Mouse (Mus musculus) heart, adult 9 months (tissue): ENCODE data around the gene Xpo1.
A peak's percentile ranks its signal among the peaks of the same experiment; 100 is the strongest.
"Not testable (repeated sequence)": the region's sequence is repeated elsewhere in the genome, so short reads cannot be mapped to it uniquely, and the experiment has no call there.

Experiments used
- DNase-seq, 2 experiments: peaks; one replicate each; pipeline ENCODE4 v3.0.0; 2022; ENCODE audit warnings: low spot score in 2 of 2

The Xpo1 gene

GRCm38 (mm10) chr11:23298301-23298700 lies 42.5 kb downstream of the Xpo1 start:
- no peak for DNase-seq

DNA sequence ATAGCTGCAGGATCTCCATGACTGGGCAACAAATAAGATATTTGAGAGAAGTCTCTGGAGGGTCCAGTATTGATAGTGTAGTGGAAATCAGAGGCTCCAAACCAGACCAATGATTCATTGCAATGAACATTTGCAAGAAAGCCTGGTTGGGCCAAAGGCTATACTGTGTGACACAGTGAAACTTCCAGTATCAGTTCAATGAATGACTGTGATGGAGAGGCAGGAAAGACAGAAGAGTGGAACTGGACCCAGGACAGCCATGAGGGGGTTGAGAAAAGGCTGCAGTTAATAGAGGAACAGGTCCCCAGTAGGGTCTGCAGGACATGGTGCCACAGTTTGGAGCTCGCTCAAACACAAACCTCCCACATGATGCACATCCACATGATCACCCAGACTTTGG lies 44.1 kb downstream of the Xpo1 start:
- no peak for DNase-seq

DNA sequence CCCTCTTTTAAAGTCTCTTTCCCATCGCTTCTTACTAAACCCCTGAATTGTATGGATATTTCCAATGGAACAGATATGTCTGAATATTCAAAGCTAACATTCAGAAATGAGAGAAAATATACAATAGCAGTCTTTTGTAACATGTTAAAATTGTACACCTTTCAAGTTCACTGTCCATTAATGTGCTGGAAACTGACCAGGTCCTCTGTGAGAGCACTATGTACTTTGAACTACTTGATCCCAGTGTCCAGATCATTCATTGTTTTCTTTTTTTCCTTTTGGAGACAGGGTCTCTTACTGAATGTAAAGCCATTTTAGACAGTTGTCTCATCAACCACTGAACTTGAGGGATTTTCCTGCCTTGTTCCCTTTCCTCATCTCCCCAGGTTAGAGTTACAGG lies 47.3 kb downstream of the Xpo1 start:
- DNase-seq: no peak

DNA sequence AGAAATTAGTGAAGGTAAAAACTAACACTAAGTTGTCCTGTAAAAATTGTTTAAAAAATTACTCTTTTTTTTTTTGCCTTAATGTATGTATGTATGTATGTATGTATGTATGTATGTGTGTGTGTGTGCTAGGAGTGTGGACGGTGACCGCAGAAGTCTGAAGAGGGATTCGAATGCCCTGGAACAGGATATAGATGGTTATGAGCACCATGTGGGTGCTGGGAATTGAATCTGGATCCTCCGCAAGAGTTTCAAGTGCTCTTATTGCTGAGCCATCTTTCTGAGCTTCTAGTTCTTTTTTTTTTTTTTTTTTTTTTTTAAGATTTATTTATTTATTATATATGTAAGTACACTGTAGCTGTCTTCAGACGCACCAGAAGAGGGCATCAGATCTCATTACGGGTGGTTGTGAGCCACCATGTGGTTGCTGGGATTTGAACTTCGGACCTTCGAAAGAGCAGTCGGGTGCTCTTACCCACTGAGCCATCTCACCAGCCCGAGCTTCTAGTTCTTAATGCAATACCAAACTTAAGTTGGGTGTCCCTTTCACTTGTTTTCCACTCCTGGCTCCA lies 49.3 kb downstream of the Xpo1 start:
- not testable (repeated sequence) for DNase-seq

DNA sequence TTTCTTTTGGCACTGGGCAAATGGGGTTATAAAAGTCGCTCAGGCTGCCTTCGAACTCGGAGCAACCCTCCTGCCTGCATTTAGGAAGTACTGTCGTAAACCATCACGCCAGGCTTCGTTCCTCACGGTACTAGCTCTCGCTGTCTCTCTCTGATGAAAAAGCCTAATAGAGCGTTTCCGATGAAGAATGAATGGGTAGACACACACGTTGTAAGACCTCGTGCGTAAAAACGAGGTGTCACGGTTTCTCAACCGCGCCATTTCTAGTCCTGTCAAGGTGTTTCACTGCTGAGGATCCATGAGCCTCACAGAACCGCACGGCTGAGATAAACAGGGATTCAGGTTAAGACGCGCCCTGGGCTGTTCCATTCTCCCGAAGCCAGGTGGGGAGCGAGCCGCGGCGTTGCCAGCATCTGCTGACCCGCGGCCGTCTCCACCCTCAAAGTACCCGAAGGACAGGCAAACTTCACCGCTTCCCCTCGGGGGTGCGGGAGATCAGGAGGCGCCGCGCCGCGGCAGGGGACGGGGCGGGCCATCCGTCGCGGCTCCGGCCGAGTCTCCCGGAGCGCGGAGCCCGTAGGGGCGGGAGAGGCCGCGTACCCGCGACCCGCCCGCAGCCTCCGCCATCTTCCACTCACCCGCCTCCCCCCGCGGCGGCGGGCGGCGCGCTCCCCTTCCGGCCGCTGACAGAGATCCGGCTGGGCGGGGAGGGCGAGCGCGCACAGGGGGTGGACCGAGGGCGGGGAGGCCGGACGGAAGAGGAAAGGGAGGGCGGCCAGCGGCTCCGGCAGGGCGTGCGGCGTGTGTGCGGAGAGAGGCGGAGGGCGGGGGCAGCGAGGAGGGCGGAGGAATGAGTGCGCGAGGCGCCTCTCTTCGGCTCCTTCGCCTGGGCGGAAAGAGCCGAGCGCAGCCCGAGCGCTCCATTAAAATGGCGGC lies 50.1 kb downstream of the Xpo1 start:
- peak; percentile 94 to 96 for DNase-seq

DNA sequence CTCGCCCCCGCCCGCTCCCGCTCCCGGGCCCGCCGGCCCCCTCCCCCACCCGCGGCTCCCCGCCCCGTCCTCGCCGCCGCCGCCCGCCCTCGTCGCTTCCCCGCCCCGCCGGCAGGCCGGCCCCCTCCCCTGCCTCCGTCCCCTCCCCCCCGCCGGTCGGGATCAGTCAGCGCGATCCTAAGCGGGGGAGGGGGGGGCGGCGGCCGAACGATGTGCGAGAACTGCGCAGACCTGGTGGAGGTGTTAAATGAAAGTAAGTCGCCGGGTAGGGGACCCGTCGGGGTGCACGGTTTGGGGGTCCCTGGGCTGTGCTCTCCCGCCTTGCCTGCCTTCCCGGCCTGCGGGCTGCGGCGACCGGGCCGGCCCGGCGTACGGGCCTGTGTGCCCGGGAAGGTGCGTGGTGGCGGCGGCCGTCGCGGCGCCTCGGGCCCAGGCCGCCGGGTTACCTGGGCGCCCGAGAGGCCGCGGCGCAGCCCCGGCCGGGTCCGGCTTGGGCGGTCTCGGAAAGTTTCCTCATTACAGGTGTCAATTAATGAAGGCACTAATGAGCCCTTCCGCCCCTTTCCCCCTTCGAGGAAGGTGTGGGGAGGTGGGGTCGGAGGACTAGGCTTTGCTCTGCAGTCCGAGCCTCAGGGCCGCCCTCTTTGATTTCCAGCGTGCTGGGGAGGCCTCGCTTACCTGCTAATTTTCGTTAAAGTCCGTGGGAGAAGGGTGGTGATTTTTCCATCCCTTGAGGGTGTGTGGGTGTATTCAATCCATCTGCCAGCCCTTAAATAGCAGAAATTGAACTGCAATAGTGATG lies 51.1 kb downstream of the Xpo1 start, which contains the start of gene Usp34:
TSS of gene Usp34 (plus strand) at position 132 of the 802 bp plus-strand sequence.
- DNase-seq: peak; percentile 60 to 62

DNA sequence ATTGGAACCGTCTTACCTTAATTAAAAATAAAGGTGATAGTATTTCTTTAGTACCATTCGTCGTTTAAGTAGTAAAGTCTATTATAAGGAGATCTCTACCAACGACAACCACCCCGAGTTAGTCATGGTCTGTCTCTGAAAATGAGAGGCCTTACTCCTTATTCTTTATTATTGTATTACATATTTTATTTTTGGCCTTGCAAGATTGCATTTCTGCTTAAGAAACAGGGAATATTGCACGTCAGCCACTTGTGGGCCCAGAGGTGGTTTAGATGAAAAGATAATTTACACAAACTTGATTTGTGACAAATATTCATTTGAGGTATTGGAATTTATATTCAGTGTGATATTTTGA lies 51.7 kb downstream of the Xpo1 start:
- no peak for DNase-seq

DNA sequence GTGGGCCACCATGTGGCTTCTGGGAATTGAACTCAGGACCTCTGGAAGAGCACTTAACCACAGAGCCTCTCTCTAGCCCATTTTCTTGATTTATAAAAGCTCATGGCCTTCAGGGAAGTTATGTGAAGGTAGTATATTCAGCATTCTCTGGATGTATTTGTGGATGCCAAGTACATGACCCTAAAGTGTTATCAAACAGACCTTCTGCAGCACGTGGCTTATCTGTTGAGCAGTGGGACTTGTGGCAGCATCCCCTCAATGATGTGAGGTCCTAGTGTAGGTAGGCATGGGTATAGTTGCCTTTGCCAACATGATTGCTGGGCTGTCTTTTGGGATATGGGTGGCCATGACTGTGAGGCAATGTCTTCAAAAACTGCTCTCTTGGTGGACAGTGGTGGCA lies 57.7 kb downstream of the Xpo1 start:
- no peak for DNase-seq

DNA sequence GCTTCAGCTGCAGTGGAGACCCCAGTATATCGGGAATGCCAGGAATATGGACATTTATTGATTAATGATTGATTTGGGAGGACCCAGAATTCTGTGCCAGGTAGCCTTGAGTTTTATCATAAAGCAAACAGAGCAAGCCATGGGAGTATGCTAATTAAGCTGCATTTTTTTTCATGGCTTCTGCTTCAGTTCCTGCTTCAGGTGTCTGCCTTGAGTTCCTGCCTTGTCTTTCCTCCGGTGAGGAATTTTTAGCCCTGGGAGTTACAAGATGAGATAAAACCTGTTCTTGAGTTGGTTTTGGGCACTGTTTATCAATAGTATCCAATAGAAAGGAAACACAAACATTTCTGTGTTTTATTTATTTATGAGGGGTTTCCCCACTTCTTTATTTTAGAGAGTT lies 73.6 kb downstream of the Xpo1 start:
- no peak for DNase-seq

DNA sequence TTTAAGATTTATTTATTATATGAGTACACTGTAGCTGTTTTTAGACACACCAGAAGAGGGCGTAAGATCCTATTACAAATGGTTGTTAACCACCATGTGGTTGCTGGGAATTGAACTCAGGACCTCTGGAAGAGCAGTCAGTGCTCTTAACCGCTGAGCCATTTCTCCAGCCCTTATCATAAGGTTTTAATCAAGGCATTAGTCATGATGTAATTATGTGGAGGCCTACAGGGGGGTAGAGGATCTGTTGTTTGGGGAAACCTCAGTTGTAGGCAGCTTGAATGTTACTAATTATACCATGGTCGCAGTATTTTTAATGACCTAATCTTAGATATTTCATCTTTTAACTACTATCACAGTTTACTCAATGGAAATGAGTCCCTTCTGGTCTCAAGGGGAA lies 76.3 kb downstream of the Xpo1 start:
- no peak for DNase-seq

GRCm38 (mm10) chr11:23335160-23335559 lies 79.3 kb downstream of the Xpo1 start:
- no peak for DNase-seq
